Mouse (Mus musculus): Measurements from ENCODE around the gene Cyp26b1.
A peak's percentile ranks its signal among the peaks of the same experiment; 100 is the strongest.

Gene Cyp26b1

GRCm38 (mm10) chr6:84562948-84563347 is 30.8 kb downstream of the Cyp26b1 start:
- DNase-seq (ENCODE audit: low spot score): no peak

GRCm38 (mm10) chr6:84561171-84561570 is 32.5 kb downstream of the Cyp26b1 start:
- DNase-seq (ENCODE audit: low spot score): no peak

- no peak for DNase-seq (ENCODE audit: low spot score)
Measured at GRCm38 (mm10) chr6:84549852-84550437, 43.8 kb downstream of the Cyp26b1 start.

- peak; percentile 32 for DNase-seq (ENCODE audit: low spot score)
Measured at GRCm38 (mm10) chr6:84545428-84545827, 48.3 kb downstream of the Cyp26b1 start.

DNA sequence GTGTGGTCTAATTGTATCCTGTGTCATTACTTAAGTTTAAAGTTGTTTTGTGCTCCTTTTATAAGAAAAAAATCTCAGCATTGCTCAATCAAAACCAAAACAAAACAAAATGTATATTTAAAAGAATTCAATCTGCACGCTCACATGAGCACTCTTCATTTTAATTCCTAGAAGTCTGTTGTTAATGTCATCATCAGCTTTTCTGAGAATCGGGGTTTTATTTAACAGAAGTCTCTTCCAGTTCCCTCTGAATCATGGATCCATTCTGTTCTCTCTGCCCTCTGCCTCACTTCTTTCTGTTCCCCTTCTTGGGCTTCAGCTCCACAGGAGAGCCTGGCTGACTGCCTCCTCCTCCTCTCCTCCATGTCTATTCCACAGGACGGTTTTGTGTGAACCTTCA is 49.3 kb downstream of the Cyp26b1 start:
- DNase-seq (ENCODE audit: low spot score): peak; percentile 35

DNA sequence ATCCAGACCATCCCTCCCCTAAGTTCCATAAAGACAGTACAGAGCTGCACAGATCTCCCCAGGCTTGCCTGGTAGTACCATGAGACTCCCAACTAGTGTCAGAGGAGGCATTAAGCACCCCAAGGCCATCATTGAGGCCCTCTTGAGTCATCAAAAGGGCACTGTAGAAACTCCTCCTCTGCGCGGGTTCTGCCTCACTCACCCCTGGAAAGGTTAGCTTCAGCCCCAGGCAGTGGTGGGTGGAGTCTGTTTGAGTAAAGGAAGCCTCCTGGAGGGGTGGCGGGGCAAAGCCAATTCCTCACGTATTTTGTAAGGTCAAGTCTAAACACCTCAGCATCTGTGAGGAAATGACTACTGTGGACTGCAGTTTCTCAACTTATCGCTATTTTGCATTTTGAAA is 50.2 kb downstream of the Cyp26b1 start:
- DNase-seq (ENCODE audit: low spot score): no peak

DNA sequence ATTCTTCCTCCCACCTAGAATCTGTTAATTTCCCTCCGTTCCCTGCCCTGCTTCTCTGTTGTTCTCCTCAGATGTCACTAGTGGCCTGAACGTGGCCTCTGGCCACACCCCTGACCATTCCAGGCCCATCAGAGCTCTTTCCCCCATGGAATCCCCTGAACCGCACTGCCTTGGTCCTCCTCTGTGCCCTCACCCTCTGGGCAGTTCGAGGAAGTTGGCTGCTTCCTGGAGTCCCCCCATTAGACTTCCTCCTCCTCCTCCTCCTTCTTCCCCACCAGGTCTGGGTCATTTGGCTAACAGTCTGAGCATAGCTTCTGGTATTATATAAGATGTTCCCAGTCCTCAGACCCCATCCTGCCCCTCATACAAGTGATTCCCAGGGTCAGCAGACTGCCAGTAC is 53.8 kb downstream of the Cyp26b1 start:
- DNase-seq (ENCODE audit: low spot score): no peak

DNA sequence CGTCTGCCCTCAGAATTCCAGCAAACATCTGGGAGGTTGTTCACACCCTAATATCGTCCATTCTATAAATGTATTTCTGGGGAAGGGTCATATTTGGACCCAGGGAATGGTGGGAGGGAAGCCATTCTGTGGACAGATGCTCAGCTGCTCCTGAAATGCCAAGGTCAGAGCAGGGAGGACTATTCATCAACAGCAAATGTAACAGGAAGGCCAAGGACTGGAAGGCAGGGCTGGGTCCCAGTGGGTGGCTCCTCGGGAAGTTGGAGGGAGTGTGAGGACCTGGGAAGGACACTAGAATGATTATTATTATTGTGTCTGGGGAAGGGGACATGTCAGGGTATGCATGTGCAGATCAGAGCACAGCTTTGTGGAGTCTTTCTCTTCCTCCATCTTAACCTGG is 55.0 kb downstream of the Cyp26b1 start:
- DNase-seq (ENCODE audit: low spot score): no peak

DNA sequence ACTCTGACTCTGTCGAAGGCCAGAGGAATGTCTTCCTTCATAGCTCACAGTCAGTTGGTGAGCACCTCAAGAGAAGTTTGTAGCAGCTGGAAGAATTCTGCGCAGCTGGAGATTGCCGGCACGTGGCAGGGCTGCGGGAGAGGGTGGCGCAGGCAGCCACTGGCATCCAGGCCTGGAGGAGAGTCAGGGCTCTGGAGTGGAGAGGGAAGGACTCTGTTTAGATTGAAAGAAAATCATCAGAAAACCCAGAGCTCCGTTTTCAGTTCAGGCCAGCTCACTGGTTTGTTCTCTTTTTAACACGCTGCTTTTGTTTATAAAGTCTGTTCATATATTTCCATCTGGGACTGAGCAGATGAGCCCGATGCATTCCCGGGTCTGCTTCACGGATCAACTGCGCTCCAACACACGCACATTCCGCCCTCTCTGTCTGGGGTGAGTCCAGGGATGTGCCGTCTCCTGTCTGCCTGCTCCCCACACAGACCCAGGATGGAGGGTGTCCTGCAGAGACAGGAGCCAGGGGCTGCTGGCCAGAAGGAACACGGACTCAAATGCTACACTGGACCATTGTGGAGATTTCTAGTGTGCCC is 56.0 kb downstream of the Cyp26b1 start:
- DNase-seq (ENCODE audit: low spot score): no peak

- DNase-seq (ENCODE audit: low spot score): no peak
Measured at GRCm38 (mm10) chr6:84534944-84535343, 58.8 kb downstream of the Cyp26b1 start.

- DNase-seq (ENCODE audit: low spot score): no peak
Measured at GRCm38 (mm10) chr6:84529912-84530311, 63.8 kb downstream of the Cyp26b1 start.

DNA sequence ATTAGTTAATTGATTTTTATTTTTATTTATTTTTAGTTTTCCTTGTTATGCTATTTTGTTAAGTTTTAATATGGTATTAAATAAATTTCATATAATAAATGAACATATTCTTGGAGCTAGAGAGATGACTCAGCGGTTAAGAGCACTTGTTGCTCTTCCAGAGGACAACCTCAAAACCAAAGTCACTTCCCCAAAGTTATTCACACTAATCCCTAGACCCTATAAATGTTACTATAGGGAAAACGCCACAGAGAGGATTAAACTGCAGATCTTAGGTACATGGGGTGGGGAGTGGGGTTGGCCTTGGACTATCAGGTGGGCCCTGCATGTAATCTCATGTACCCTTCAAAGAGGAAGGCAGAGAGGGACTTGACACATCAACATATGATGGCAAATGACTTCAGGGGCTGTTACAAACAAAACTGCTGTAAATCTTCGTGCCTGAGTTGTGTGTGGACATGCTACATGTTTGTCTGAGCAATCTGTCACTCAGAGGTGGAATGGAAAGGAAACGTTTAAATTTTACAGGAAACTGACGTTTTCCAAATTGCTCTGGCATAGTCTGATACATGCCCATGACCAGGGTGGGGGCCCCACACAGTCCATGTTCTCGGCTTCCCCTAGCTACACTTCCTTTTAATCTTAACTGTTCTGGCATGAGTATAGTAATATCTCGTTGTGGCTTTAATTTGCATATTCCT is 68.7 kb downstream of the Cyp26b1 start:
- no peak for DNase-seq (ENCODE audit: low spot score)
